In genomic region chr3:21563454-21563853, GRCm38 (mm10) we compare ENCODE assay signal across 8 mouse cellular contexts.
A peak's percentile ranks its signal among the peaks of the same experiment; 100 is the strongest.
DNase-seq lines count a peak whose midpoint lies in the region; ATAC-seq lines count a peak whose summit lies in the region.

No protein-coding gene starts in this region.

- intact Hi-C loops in heart, postnatal 36 days (cut with DNase I) = loop anchor here (5.0 to 10.0 kb wide), 3 partner anchors 299 to 511 kb away; partner anchors contain the start of gene Tbl1xr1

- no peak for ATAC-seq in frontal cortex, adult (ENCODE audit: low TSS enrichment)

- peak; percentile 40 for DNase-seq in heart, adult 8-10 months (ENCODE audit: low spot score)
- DNase-seq in heart, postnatal 36 days = no peak
- peak; percentile 77 for DNase-seq in Muller cell, postnatal 12 days (ENCODE audit: inconsistent ontology term)
- peak; percentile 57 for DNase-seq in induced T-regulatory cell, adult 2 months (ENCODE audit: low read depth)
- peak; percentile 29 for DNase-seq in lung, postnatal 10 days
- no peak for DNase-seq in layer of hippocampus, postnatal 10 days (ENCODE audit: low spot score in 2 of 2)
- no peak for DNase-seq in neural tube, embryonic 10.5 days (ENCODE audit: extremely low spot score, low spot score)

Comparison
In these comparisons a context has a peak if more than half of its experiments do, and no peak if none do; other contexts are left out.
1. DNase-seq: peak in heart, adult 8-10 months (single experiment), Muller cell, postnatal 12 days (single experiment), induced T-regulatory cell, adult 2 months (single experiment) and lung, postnatal 10 days (single experiment); none in heart, postnatal 36 days (0 of 2), layer of hippocampus, postnatal 10 days (0 of 2) and neural tube, embryonic 10.5 days (single experiment).